Mouse (Mus musculus) intestine, embryonic 15.5 days (tissue): ENCODE data around the gene Tmem234. TPM values are rescaled to one million over a fixed set of nuclear protein-coding genes. Genes with fewer than 3 reads are reported as not detected.

ENCODE experiments used
- ATAC-seq: fragments of 200-750 bp; cut with Nextera tagmentation; 2 replicates; pipeline ENCODE4 v1.8.0; 2017; ENCODE audit warnings: moderate TSS enrichment, moderate library complexity
- H3K27ac ChIP-seq: fragments of 300-500 bp; sonication (generic); 2 replicates; pipeline ENCODE4 v1.5.1; 2015; ENCODE audit warnings: mild to moderate bottlenecking, inconsistent platforms
- H3K27me3 ChIP-seq: fragments of 300-500 bp; sonication (generic); replicated peaks from 2 replicates; pipeline ENCODE4 v1.6.1; 2015; ENCODE audit warnings: inconsistent platforms
- H3K36me3 ChIP-seq: fragments of 300-500 bp; sonication (generic); 2 replicates; pipeline ENCODE4 v1.6.1; 2015; ENCODE audit warnings: inconsistent platforms
- H3K4me1 ChIP-seq: fragments of 300-500 bp; sonication (generic); replicated peaks from 2 replicates; pipeline ENCODE4 v1.6.1; 2015; ENCODE audit warnings: inconsistent platforms
- H3K4me2 ChIP-seq: fragments of 300-500 bp; sonication (generic); replicated peaks from 2 replicates; pipeline ENCODE4 v1.6.1; 2015; ENCODE audit warnings: mild to moderate bottlenecking, inconsistent platforms
- H3K4me3 ChIP-seq: fragments of 300-500 bp; sonication (generic); replicated peaks from 2 replicates; pipeline ENCODE4 v1.5.1; 2015; ENCODE audit warnings: inconsistent platforms
- H3K9ac ChIP-seq: fragments of 300-500 bp; sonication (generic); 2 replicates; pipeline ENCODE4 v1.6.1; 2015; ENCODE audit warnings: inconsistent platforms
- H3K9me3 ChIP-seq: fragments of 300-500 bp; sonication (generic); 2 replicates; pipeline ENCODE4 v1.6.1; 2016; ENCODE audit warnings: inconsistent platforms
- WGBS: fragments of 180-500 bp; shearing (Covaris S2); methylation state at CpG from one replicate; pipeline ENCODE4 v1.1.7; 2015; 5-methylcytosine and 5-hydroxymethylcytosine counted together
- polyA plus RNA-seq: library from polyadenylated mRNA; unstranded; fragments of >200 nt; fragmentation: Nextera tagmentation; extraction: Ambion mirVana; gene quantifications from 2 replicates; pipeline ENCODE4 v1.2.1, GENCODE M21; 2015

Tmem234 gene
- polyA plus RNA-seq, 1 experiment from 2014 or later: 170 TPM

GRCm38 (mm10) chr4:129626035-129626434 lies 25.6 kb downstream of the Tmem234 start:
- H3K9ac ChIP-seq: no peak overlapping the region
- H3K27ac ChIP-seq: no peak overlapping the region
- H3K4me1 ChIP-seq: peaks cover 35% of the 10 kb centered on the region
- no peak overlapping the region for H3K4me3 ChIP-seq
- WGBS: 74% methylated on average over 6 of the region's 6 CpGs
- ATAC-seq: no peak
- no peaks in the 10 kb centered on the region for H3K27me3 ChIP-seq
- no peak overlapping the region for H3K4me2 ChIP-seq
- no peaks in the 10 kb centered on the region for H3K9me3 ChIP-seq
- peaks cover 43% of the 10 kb centered on the region for H3K36me3 ChIP-seq

GRCm38 (mm10) chr4:129630944-129631343 lies 30.5 kb downstream of the Tmem234 start:
- 70% methylated on average over 4 of the region's 4 CpGs for WGBS
- peaks cover 76% of the 10 kb centered on the region for H3K36me3 ChIP-seq
- no peak for ATAC-seq

GRCm38 (mm10) chr4:129631867-129632266 lies 31.4 kb downstream of the Tmem234 start:
- Histone ChIP-seq H3K27me3 (no peaks in the 10 kb centered on the region), H3K4me1 (no peaks in the 10 kb centered on the region), H3K36me3 (peaks cover 71% of the 10 kb centered on the region), H3K9me3 (no peaks in the 10 kb centered on the region), H3K4me3 (no peak overlapping the region), H3K4me2 (no peak overlapping the region), H3K27ac (no peak overlapping the region), H3K9ac (no peak overlapping the region)
- ATAC-seq: no peak
- 91% methylated on average over 12 of the region's 12 CpGs for WGBS

More at GRCm38 (mm10) chr4:129630944-129631343, 30.5 kb downstream of the Tmem234 start:
- Histone ChIP-seq H3K9ac (no peak overlapping the region), H3K27me3 (no peaks in the 10 kb centered on the region), H3K27ac (no peak overlapping the region), H3K4me1 (0 out of 2 replicates have a peak, but pooled peaks cover 6% of the 10 kb centered on the region), H3K4me2 (no peak overlapping the region), H3K4me3 (no peak overlapping the region), H3K9me3 (no peaks in the 10 kb centered on the region)

- no peak overlapping the region for H3K27ac ChIP-seq
- no peaks in the 10 kb centered on the region for H3K9me3 ChIP-seq
- ATAC-seq: no peak
- no peak overlapping the region for H3K4me2 ChIP-seq
- peaks cover 1% of the 10 kb centered on the region; the same call in 1 of the 2 replicates for H3K4me1 ChIP-seq
- WGBS: 81% methylated on average over 6 of the region's 6 CpGs
- H3K4me3 ChIP-seq: no peak overlapping the region
- H3K9ac ChIP-seq: no peak overlapping the region
- H3K27me3 ChIP-seq: no peaks in the 10 kb centered on the region
- H3K36me3 ChIP-seq: peaks cover 62% of the 10 kb centered on the region
Measured at GRCm38 (mm10) chr4:129633852-129634251, 33.4 kb downstream of the Tmem234 start.

- WGBS: 85% methylated on average over 15 of the region's 15 CpGs
- Histone ChIP-seq H3K9ac (no peak overlapping the region), H3K4me1 (peaks cover 11% of the 10 kb centered on the region), H3K27ac (no peak overlapping the region), H3K9me3 (no peaks in the 10 kb centered on the region), H3K4me2 (peak overlapping the region; percentile 69), H3K27me3 (no peaks in the 10 kb centered on the region), H3K4me3 (no peak overlapping the region), H3K36me3 (peaks cover 25% of the 10 kb centered on the region)
- ATAC-seq: no peak
Measured at GRCm38 (mm10) chr4:129639221-129639620, 38.8 kb downstream of the Tmem234 start.

- H3K27me3 ChIP-seq: no peaks in the 10 kb centered on the region
- ATAC-seq: peak; percentile 44
- peak overlapping the region; percentile 60 for H3K9ac ChIP-seq
- peak overlapping the region; percentile 69 for H3K4me2 ChIP-seq
- peak overlapping the region; percentile 69 for H3K4me3 ChIP-seq
- 2% methylated on average over 17 of the region's 17 CpGs for WGBS
- peak overlapping the region; percentile 94 for H3K27ac ChIP-seq
- peaks cover 11% of the 10 kb centered on the region for H3K4me1 ChIP-seq
- peaks cover 16% of the 10 kb centered on the region for H3K36me3 ChIP-seq
- no peaks in the 10 kb centered on the region for H3K9me3 ChIP-seq
Measured at GRCm38 (mm10) chr4:129640101-129640637, 39.7 kb downstream of the Tmem234 start.

GRCm38 (mm10) chr4:129640638-129641467 lies 40.4 kb downstream of the Tmem234 start, which contains the start of gene Txlna:
Gene Txlna (minus strand): TSS chr4:129641065.
- ATAC-seq: peak; percentile 97
- H3K36me3 ChIP-seq: peaks cover 21% of the 10 kb centered on the region
- under 1% methylated on average over 60 of the region's 60 CpGs for WGBS
- H3K27me3 ChIP-seq: no peaks in the 10 kb centered on the region
- peak within 1 kb of the TSS; percentile 69 for H3K4me3 ChIP-seq
- no peaks in the 10 kb centered on the region for H3K9me3 ChIP-seq
- peak within 1 kb of the TSS; percentile 94 for H3K27ac ChIP-seq
- H3K4me2 ChIP-seq: peak within 1 kb of the TSS; percentile 69
- H3K4me1 ChIP-seq: peaks cover 11% of the 10 kb centered on the region
- H3K9ac ChIP-seq: peak within 1 kb of the TSS; percentile 60

- H3K4me2 ChIP-seq: peak overlapping the region; percentile 69; the same call in 1 of the 2 replicates
- WGBS: 41% methylated on average over 5 of the region's 5 CpGs
- ATAC-seq: no peak
- no peaks in the 10 kb centered on the region for H3K9me3 ChIP-seq
- H3K27ac ChIP-seq: no peak overlapping the region
- H3K9ac ChIP-seq: no peak overlapping the region
- peaks cover 23% of the 10 kb centered on the region for H3K36me3 ChIP-seq
- peaks cover 11% of the 10 kb centered on the region for H3K4me1 ChIP-seq
- no peaks in the 10 kb centered on the region for H3K27me3 ChIP-seq
- no peak overlapping the region for H3K4me3 ChIP-seq
Measured at GRCm38 (mm10) chr4:129641756-129642155, 41.3 kb downstream of the Tmem234 start.

- WGBS: 91% methylated on average over 6 of the region's 6 CpGs
- ATAC-seq: no peak
Measured at GRCm38 (mm10) chr4:129645204-129645603, 44.7 kb downstream of the Tmem234 start.

GRCm38 (mm10) chr4:129648656-129649055 lies 48.2 kb downstream of the Tmem234 start:
- Histone ChIP-seq H3K9ac (no peak overlapping the region), H3K4me2 (no peak overlapping the region), H3K4me3 (no peak overlapping the region), H3K36me3 (peaks cover 46% of the 10 kb centered on the region), H3K9me3 (no peaks in the 10 kb centered on the region), H3K4me1 (no peaks in the 10 kb centered on the region), H3K27ac (no peak overlapping the region), H3K27me3 (no peaks in the 10 kb centered on the region)
- WGBS: 83% methylated on average over 1 of the region's 1 CpGs
- no peak for ATAC-seq

More at GRCm38 (mm10) chr4:129645204-129645603, 44.7 kb downstream of the Tmem234 start:
- H3K9ac ChIP-seq: no peak overlapping the region
- H3K27me3 ChIP-seq: no peaks in the 10 kb centered on the region
- 0 out of 2 replicates have a peak, but pooled peaks cover 2% of the 10 kb centered on the region for H3K4me1 ChIP-seq
- H3K36me3 ChIP-seq: peaks cover 33% of the 10 kb centered on the region
- H3K9me3 ChIP-seq: no peaks in the 10 kb centered on the region
- H3K4me2 ChIP-seq: no peak overlapping the region
- H3K4me3 ChIP-seq: no peak overlapping the region
- H3K27ac ChIP-seq: no peak overlapping the region

- H3K9me3 ChIP-seq: no peaks in the 10 kb centered on the region
- H3K9ac ChIP-seq: no peak overlapping the region
- no peak for ATAC-seq
- H3K4me1 ChIP-seq: no peaks in the 10 kb centered on the region
- H3K36me3 ChIP-seq: peaks cover 57% of the 10 kb centered on the region
- no peak overlapping the region for H3K4me2 ChIP-seq
- no peak overlapping the region for H3K27ac ChIP-seq
- H3K27me3 ChIP-seq: no peaks in the 10 kb centered on the region
- H3K4me3 ChIP-seq: no peak overlapping the region
- WGBS: 91% methylated on average over 8 of the region's 8 CpGs
Measured at GRCm38 (mm10) chr4:129650359-129650758, 49.9 kb downstream of the Tmem234 start.

- Histone ChIP-seq H3K4me1 (no peaks in the 10 kb centered on the region), H3K9ac (no peak overlapping the region), H3K27me3 (no peaks in the 10 kb centered on the region), H3K4me2 (no peak overlapping the region), H3K9me3 (no peaks in the 10 kb centered on the region), H3K27ac (no peak overlapping the region), H3K4me3 (no peak overlapping the region), H3K36me3 (peaks cover 45% of the 10 kb centered on the region)
- WGBS: 90% methylated on average over 14 of the region's 14 CpGs
- ATAC-seq: no peak
Measured at GRCm38 (mm10) chr4:129654770-129655169, 54.3 kb downstream of the Tmem234 start.
